8 mouse cellular contexts compared by ENCODE assay signal in the genomic region with DNA sequence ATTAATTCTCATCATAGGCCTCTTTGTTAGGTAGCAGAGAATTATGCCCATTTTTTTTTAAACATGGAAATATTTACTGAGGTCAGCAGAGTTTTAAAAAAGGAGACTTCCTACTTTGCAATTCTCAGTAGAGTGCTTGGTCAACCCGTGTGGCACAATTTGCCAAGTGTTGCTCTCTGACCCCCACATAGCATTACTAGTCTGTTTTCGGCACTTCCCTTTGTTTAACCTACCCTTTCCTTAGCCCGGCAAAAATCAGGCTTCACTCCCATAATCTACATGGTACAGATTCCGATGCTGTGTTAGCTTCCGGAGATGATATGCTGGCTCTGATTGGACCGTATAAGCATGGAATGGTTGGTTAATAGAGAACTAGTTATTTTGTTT. TPM values are rescaled to one million over a fixed set of nuclear protein-coding genes. Genes with fewer than 3 reads are reported as not detected.
DNase-seq lines count a peak whose midpoint lies in the region; ATAC-seq and TF ChIP-seq lines count a peak whose summit lies in the region.

No protein-coding gene starts in this region.

- peaks cover 15 to 22% of the 10 kb centered on the region in 2 experiments for H3K4me1 ChIP-seq in MEL (ENCODE audit: control insufficient read depth in 1 of 2, insufficient read depth in 2 of 2, low read length in 2 of 2)
- peaks cover 26% of the 10 kb centered on the region for H3K4me1 ChIP-seq in liver, postnatal 0 days (ENCODE audit: insufficient read depth)
- H3K4me1 ChIP-seq in small intestine, adult 2 months (ENCODE audit: control insufficient read depth, insufficient read depth, insufficient read length, low read length): peaks cover 5% of the 10 kb centered on the region; the same call in 1 of the 2 replicates

- peak; percentile 3 to 20; a peak in 1 of 4 replicates for ATAC-seq in hematopoietic stem cell, adult 5-6 weeks (replicated peaks in 1 of 2; ENCODE audit: insufficient read depth in 1 of 2, low FRiP score in 2 of 2, low TSS enrichment in 1 of 2, low read depth in 1 of 2, poor library complexity in 2 of 2, severe bottlenecking in 2 of 2)
- ATAC-seq in liver, postnatal 0 days: no peak
- no peak for ATAC-seq in erythroid progenitor cell, adult 5-6 weeks (replicated peaks; ENCODE audit: low FRiP score, poor library complexity, severe bottlenecking)

- TF ChIP-seq RAD21 in MEL (IDR thresholded peaks at IDR 0.05; ENCODE audit: low read depth, low read length): no peak

- no peak for TF ChIP-seq POLR2A in MEL (IDR thresholded peaks at IDR 0.05; ENCODE audit: control insufficient read depth in 1 of 2, insufficient read depth in 1 of 2, low read depth in 1 of 2, low read length in 2 of 2, poor library complexity in 1 of 2)
- no peak for TF ChIP-seq POLR2A in small intestine, adult 2 months (IDR thresholded peaks at IDR 0.05; ENCODE audit: low read depth, low read length)

- no peaks in the 10 kb centered on the region for H3K36me3 ChIP-seq in C2C12 (ENCODE audit: control insufficient read depth, insufficient read depth)
- peaks cover 0 to 29% of the 10 kb centered on the region in 2 experiments; a peak in 2 of 4 replicates for H3K36me3 ChIP-seq in MEL (ENCODE audit: control insufficient read depth in 1 of 2, insufficient read depth in 2 of 2, low read length in 2 of 2)
- no peaks in the 10 kb centered on the region for H3K36me3 ChIP-seq in liver, postnatal 0 days (replicated peaks; ENCODE audit: insufficient read depth, low read length)
- no peaks in the 10 kb centered on the region for H3K36me3 ChIP-seq in small intestine, adult 2 months (ENCODE audit: control insufficient read depth, insufficient read depth, low read length)

- H3ac ChIP-seq in C2C12 (ENCODE audit: control insufficient read depth, insufficient read length, low read depth): no peak overlapping the region

- 40% methylated on average over 6 of the region's 6 CpGs for WGBS in liver, postnatal 0 days (ENCODE audit: insufficient replicate concordance)
- WGBS in small intestine, adult 2 months: 51% methylated on average over 6 of the region's 6 CpGs

- DNase-seq in MEL (ENCODE audit: low read depth, low spot score) (no peak), adipocyte (ENCODE audit: low spot score) (no peak)
- no peak for DNase-seq in liver, postnatal 0 days
- no peak for DNase-seq in frontal cortex, adult 2 months (ENCODE audit: extremely low spot score in 1 of 2, low spot score in 1 of 2)

- H3K9me3 ChIP-seq in MEL (replicated peaks; ENCODE audit: insufficient read depth, low read length): no peaks in the 10 kb centered on the region
- H3K9me3 ChIP-seq in liver, postnatal 0 days (ENCODE audit: low read length): no peaks in the 10 kb centered on the region

- H3K79me2 ChIP-seq in C2C12 (ENCODE audit: control insufficient read depth, insufficient read depth) (peaks cover 39% of the 10 kb centered on the region), MEL (ENCODE audit: control insufficient read depth, insufficient read depth, low read length, poor library complexity) (peaks cover 37% of the 10 kb centered on the region)

- TF ChIP-seq CTCF in C2C12 (IDR thresholded peaks at IDR 0.05; ENCODE audit: control insufficient read depth, insufficient read depth, insufficient read length) (no peak), MEL (IDR thresholded peaks at IDR 0.05 in 2 of 3, conservative IDR thresholded peaks at IDR 0.05 in 1 of 3; ENCODE audit: control insufficient read depth in 1 of 3, insufficient read depth in 1 of 3, low read depth in 2 of 3, low read length in 3 of 3, poor library complexity in 1 of 3, severe bottlenecking in 1 of 3) (no peak)
- no peak for TF ChIP-seq CTCF in liver, postnatal 0 days (IDR thresholded peaks at IDR 0.05; ENCODE audit: low read depth)
- TF ChIP-seq CTCF in small intestine, adult 2 months (IDR thresholded peaks at IDR 0.05; ENCODE audit: extremely low read depth, insufficient read length, insufficient replicate concordance, low read depth, low read length): no peak

- H3K9ac ChIP-seq in MEL (ENCODE audit: control insufficient read depth, low read depth, low read length, poor library complexity, severe bottlenecking): peak overlapping the region; percentile 95
- peak overlapping the region; percentile 99 for H3K9ac ChIP-seq in liver, postnatal 0 days (replicated peaks)

- H3K27ac ChIP-seq in MEL (ENCODE audit: control insufficient read depth, low read depth, low read length): no peak overlapping the region
- peak overlapping the region; percentile 100 for H3K27ac ChIP-seq in liver, postnatal 0 days (ENCODE audit: low read depth)
- H3K27ac ChIP-seq in small intestine, adult 2 months (ENCODE audit: insufficient read depth, low read depth, low read length): peak overlapping the region; percentile 76; the same call in 1 of the 2 replicates

- H3K4me2 ChIP-seq in liver, postnatal 0 days (ENCODE audit: low read depth, low read length): peak overlapping the region; percentile 91

- H3K4me3 ChIP-seq in C2C12 (ENCODE audit: insufficient read depth, poor library complexity, severe bottlenecking) (peak overlapping the region; percentile 65), MEL (ENCODE audit: control insufficient read depth in 1 of 2, insufficient read depth in 1 of 2, low read depth in 2 of 2, low read length in 2 of 2) (peak overlapping the region; percentile 88 to 97)
- peak overlapping the region; percentile 96 for H3K4me3 ChIP-seq in liver, postnatal 0 days (ENCODE audit: low read depth, low read length)
- peak overlapping the region; percentile 79; the same call in 1 of the 2 replicates for H3K4me3 ChIP-seq in small intestine, adult 2 months (ENCODE audit: low read depth, low read length)

- TF ChIP-seq EP300 in MEL (IDR thresholded peaks at IDR 0.05; ENCODE audit: low read depth in 1 of 2, low read length in 2 of 2): no peak
- no peak for TF ChIP-seq EP300 in liver, postnatal 0 days (IDR thresholded peaks at IDR 0.05; ENCODE audit: low read depth)

- peaks cover 35% of the 10 kb centered on the region for H3K79me3 ChIP-seq in C2C12 (ENCODE audit: low read depth)

- H3K27me3 ChIP-seq in C2C12 (ENCODE audit: control insufficient read depth, insufficient read depth, insufficient read length) (no peaks in the 10 kb centered on the region), MEL (ENCODE audit: control insufficient read depth in 1 of 2, insufficient read depth in 2 of 2, low read length in 2 of 2) (no peaks in the 10 kb centered on the region; a peak in 1 of 4 replicates)
- no peaks in the 10 kb centered on the region for H3K27me3 ChIP-seq in liver, postnatal 0 days (ENCODE audit: insufficient read depth, low read length)
- no peaks in the 10 kb centered on the region for H3K27me3 ChIP-seq in small intestine, adult 2 months (ENCODE audit: control insufficient read depth, insufficient read depth, low read length)

TF ChIP-seq in C2C12, 6 proteins besides CTCF, POLR2A, EP300 and RAD21:
- TF ChIP-seq FOSL1 (IDR thresholded peaks at IDR 0.05; ENCODE audit: insufficient read depth, low read length, poor library complexity, severe bottlenecking): no peak
- TF ChIP-seq CEBPB (IDR thresholded peaks at IDR 0.05; ENCODE audit: low read depth): no peak
- no peak for TF ChIP-seq USF1 (IDR thresholded peaks at IDR 0.05; ENCODE audit: low read depth)
- no peak for TF ChIP-seq MYOG (IDR thresholded peaks at IDR 0.05; ENCODE audit: control insufficient read depth, extremely low read depth, insufficient read length)
- TF ChIP-seq MAX (IDR thresholded peaks at IDR 0.05): no peak

TF ChIP-seq in MEL, 35 proteins besides CTCF, POLR2A, EP300 and RAD21:
- TF ChIP-seq CHD2 (IDR thresholded peaks at IDR 0.05; ENCODE audit: low read length) (no peak), GATA1 (IDR thresholded peaks at IDR 0.05; ENCODE audit: low read depth, low read length) (no peak), MYC (IDR thresholded peaks at IDR 0.05; ENCODE audit: low read depth, low read length) (no peak), MYB (IDR thresholded peaks at IDR 0.05; ENCODE audit: low read depth, low read length) (no peak), MEF2A (IDR thresholded peaks at IDR 0.05; ENCODE audit: extremely low read depth, insufficient replicate concordance, low read depth, low read length, poor library complexity, severe bottlenecking) (no peak), ELF1 (IDR thresholded peaks at IDR 0.05; ENCODE audit: low read depth, low read length) (no peak), BHLHE40 (IDR thresholded peaks at IDR 0.05; ENCODE audit: borderline replicate concordance, low read depth, low read length) (no peak), USF2 (IDR thresholded peaks at IDR 0.05; ENCODE audit: borderline replicate concordance in 1 of 2, insufficient read depth in 1 of 2, low read depth in 1 of 2, low read length in 2 of 2) (no peak), NELFE (IDR thresholded peaks at IDR 0.05; ENCODE audit: low read depth, low read length) (no peak), SIN3A (IDR thresholded peaks at IDR 0.05; ENCODE audit: low read length) (no peak), JUND (IDR thresholded peaks at IDR 0.05; ENCODE audit: low read depth, low read length) (no peak), TBP (IDR thresholded peaks at IDR 0.05; ENCODE audit: low read depth, low read length) (no peak), ZNF384 (IDR thresholded peaks at IDR 0.05; ENCODE audit: low read depth, low read length) (no peak), MAFK (IDR thresholded peaks at IDR 0.05; ENCODE audit: borderline replicate concordance, low read depth, low read length) (no peak), ETS1 (IDR thresholded peaks at IDR 0.05; ENCODE audit: low read depth, low read length) (no peak), ZMIZ1 (IDR thresholded peaks at IDR 0.05; ENCODE audit: low read depth, low read length) (no peak), TAL1 (IDR thresholded peaks at IDR 0.05; ENCODE audit: low read length) (no peak), NRF1 (IDR thresholded peaks at IDR 0.05; ENCODE audit: insufficient read depth, low read depth, low read length, poor library complexity, severe bottlenecking) (no peak)

RNA-seq across cellular contexts. Expression of a gene that starts 0.8 kb away (rescaled TPM):
- polyA plus RNA-seq in C2C12 (2012; fragmentation: generic; extraction: Trizol): 17.6 TPM
- 17.1 and 17.3 TPM in 2 replicates for total RNA-seq in MEL (2012; rRNA removed)
- polyA plus RNA-seq in MEL (2012; ENCODE audit: insufficient read depth in 1 of 2, insufficient read length in 2 of 2, low read depth in 1 of 2, low replicate concordance in 2 of 2, missing spikeins in 1 of 2): 10 to 100 TPM in 1 of 2 experiments, not detected in 1; 25.9 TPM
- 92.1 and 108 TPM in 2 replicates for total RNA-seq in hematopoietic stem cell, adult 5-6 weeks (2017)
- polyA plus RNA-seq in liver, postnatal 0 days (2015; fragmentation: Nextera tagmentation; extraction: Ambion mirVana): 3.0 and 4.6 TPM in 2 replicates
- polyA plus RNA-seq in small intestine, adult 2 months (2012; rRNA removed): 8.7 and 13.7 TPM in 2 replicates
- polyA plus RNA-seq in frontal cortex, adult 2 months (2012; rRNA removed): 62.0 and 63.5 TPM in 2 replicates
- total RNA-seq in erythroid progenitor cell, adult 5-6 weeks (2015; ENCODE audit: low replicate concordance): 23.9 and 51.9 TPM in 2 replicates
- 41.1 and 43.3 TPM in 2 replicates for total RNA-seq in erythroid progenitor cell, adult 5-6 weeks (2017; ENCODE audit: low replicate concordance)

Comparison
In these comparisons a context has a peak if more than half of its experiments do, and no peak if none do; other contexts are left out.
1. ATAC-seq: peak in hematopoietic stem cell, adult 5-6 weeks (2 of 2); none in liver, postnatal 0 days (single experiment) and erythroid progenitor cell, adult 5-6 weeks (single experiment).
2. Peak in every context shown above with its lines, with median percentiles within 50 percentile points of each other: H3K4me3 ChIP-seq.